Comparison of ENCODE assay signal across 13 mouse cellular contexts in the genomic region with DNA sequence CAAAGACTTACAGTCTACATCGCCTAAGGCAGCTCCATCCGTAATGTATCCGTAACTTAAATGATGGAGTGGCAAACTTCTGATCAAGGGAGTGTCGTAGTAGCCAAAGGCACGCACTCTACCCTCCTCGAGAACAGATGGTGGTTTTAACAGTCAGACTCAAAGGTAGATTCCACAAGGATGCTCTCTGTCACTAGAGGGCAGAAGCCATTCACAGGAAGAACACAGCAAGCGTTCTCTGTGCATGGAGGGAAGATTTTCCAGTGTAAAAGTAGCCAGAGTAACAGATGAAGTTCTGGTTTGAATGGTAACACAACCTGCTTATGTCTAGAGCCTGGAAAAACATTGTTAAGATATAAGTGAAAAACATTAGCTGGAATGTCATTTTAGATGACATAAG.
A peak's percentile ranks its signal among the peaks of the same experiment; 100 is the strongest.
DNase-seq lines count a peak whose midpoint lies in the region; ATAC-seq and TF ChIP-seq lines count a peak whose summit lies in the region.
"Had no signal": no experiment of that assay in that cellular context is flagged by ENCODE, and none has a peak within 500 bp of the region (broad histone marks: within the 10 kb centered on the region; RNA-seq: fewer than 3 reads in every experiment).

No protein-coding gene starts in this region.

- ATAC-seq in intestine, postnatal 0 days = no peak
- ATAC-seq in intestine, embryonic 16.5 days = no peak
- no peak for ATAC-seq in megakaryocyte, adult 5-6 weeks (ENCODE audit: poor library complexity, severe bottlenecking)

- H3K9me3 ChIP-seq in intestine, postnatal 0 days (ENCODE audit: control insufficient read depth) = no peaks in the 10 kb centered on the region
- H3K9me3 ChIP-seq in intestine, embryonic 16.5 days (ENCODE audit: control insufficient read depth, low read length) = no peaks in the 10 kb centered on the region
- H3K9me3 ChIP-seq: kidney, embryonic 15.5 days had no signal

- peak; percentile 70 for TF ChIP-seq CTCF in intestine, postnatal 0 days (IDR thresholded peaks at IDR 0.05; ENCODE audit: low read depth)
- TF ChIP-seq CTCF in cortical plate, adult 2 months (IDR thresholded peaks at IDR 0.05; ENCODE audit: extremely low read depth, insufficient read depth, low read length) = peak; percentile 59

- DNase-seq in cerebellum, postnatal 10 days = peak; percentile 47 to 50
- DNase-seq in cerebellum, adult 9-10 months = no peak
- peak; percentile 7 for DNase-seq in 3T3-L1 (ENCODE audit: low read depth, low spot score)
- DNase-seq in cerebellum, postnatal 4 days (ENCODE audit: low spot score in 2 of 2) = no peak
- DNase-seq: B cell, adult 2 months; gastrocnemius, postnatal 14 days; heart, postnatal 36 days; lung, postnatal 10 days had no signal

- no peak for TF ChIP-seq POLR2A in cortical plate, adult 2 months (IDR thresholded peaks at IDR 0.05; ENCODE audit: extremely low read depth, insufficient read depth, low read length)

- H3K9ac ChIP-seq in intestine, postnatal 0 days (ENCODE audit: low read depth, low read length) = no peak overlapping the region
- no peak overlapping the region for H3K9ac ChIP-seq in intestine, embryonic 16.5 days (ENCODE audit: low read depth, low read length)
- H3K9ac ChIP-seq: kidney, embryonic 15.5 days had no signal

- H3K27ac ChIP-seq in intestine, postnatal 0 days (ENCODE audit: low read depth, low read length) = no peak overlapping the region
- no peak overlapping the region for H3K27ac ChIP-seq in intestine, embryonic 16.5 days (ENCODE audit: low read length)
- H3K27ac ChIP-seq in cortical plate, adult 2 months (ENCODE audit: insufficient read depth, low read length) = no peak overlapping the region
- H3K27ac ChIP-seq: kidney, embryonic 15.5 days had no signal

- H3K4me1 ChIP-seq in intestine, postnatal 0 days (replicated peaks; ENCODE audit: control insufficient read depth, insufficient read depth, low read length) = no peaks in the 10 kb centered on the region
- no peaks in the 10 kb centered on the region for H3K4me1 ChIP-seq in intestine, embryonic 16.5 days (ENCODE audit: control insufficient read depth, insufficient read depth, low read length)
- no peaks in the 10 kb centered on the region for H3K4me1 ChIP-seq in cortical plate, adult 2 months (ENCODE audit: control insufficient read depth, insufficient read depth, low read length)
- H3K4me1 ChIP-seq: kidney, embryonic 15.5 days had no signal

- H3K4me3 ChIP-seq in intestine, postnatal 0 days (ENCODE audit: low read depth, low read length) = no peak overlapping the region
- H3K4me3 ChIP-seq in intestine, embryonic 16.5 days (ENCODE audit: low read length) = no peak overlapping the region
- H3K4me3 ChIP-seq in cortical plate, adult 2 months (ENCODE audit: insufficient read depth, low read length) = no peak overlapping the region
- H3K4me3 ChIP-seq: kidney, embryonic 15.5 days had no signal

- no peak overlapping the region for H3K4me2 ChIP-seq in intestine, postnatal 0 days (replicated peaks; ENCODE audit: low read depth)
- no peak overlapping the region for H3K4me2 ChIP-seq in intestine, embryonic 16.5 days (ENCODE audit: low read depth, low read length)
- H3K4me2 ChIP-seq: kidney, embryonic 15.5 days had no signal

- 77% methylated on average over 7 of the region's 7 CpGs for WGBS in intestine, postnatal 0 days
- WGBS in intestine, embryonic 16.5 days = 78% methylated on average over 7 of the region's 7 CpGs

- no peaks in the 10 kb centered on the region for H3K36me3 ChIP-seq in intestine, postnatal 0 days (ENCODE audit: control insufficient read depth, insufficient read depth)
- no peaks in the 10 kb centered on the region for H3K36me3 ChIP-seq in intestine, embryonic 16.5 days (ENCODE audit: control insufficient read depth, insufficient read depth, low read length)
- H3K36me3 ChIP-seq: kidney, embryonic 15.5 days had no signal

- H3K27me3 ChIP-seq in intestine, postnatal 0 days (replicated peaks; ENCODE audit: control insufficient read depth, insufficient read depth, low read length) = no peaks in the 10 kb centered on the region
- H3K27me3 ChIP-seq in intestine, embryonic 16.5 days (replicated peaks; ENCODE audit: control insufficient read depth, insufficient read depth, low read length) = no peaks in the 10 kb centered on the region
- H3K27me3 ChIP-seq: kidney, embryonic 15.5 days had no signal

Comparison
In these comparisons a context has a peak if more than half of its experiments do, and no peak if none do; other contexts are left out.
1. DNase-seq: peak in cerebellum, postnatal 10 days (2 of 2) and 3T3-L1 (single experiment); none in cerebellum, adult 9-10 months (single experiment) and cerebellum, postnatal 4 days (0 of 2).